Mouse (Mus musculus): ENCODE data around the gene Otud7a. TPM values are rescaled to one million over a fixed set of nuclear protein-coding genes. Genes with fewer than 3 reads are reported as not detected.

Gene Otud7a
- 0.25 and 0.63 TPM in 2 replicates for polyA plus RNA-seq (2015; fragmentation: Nextera tagmentation; extraction: Ambion mirVana)

DNA sequence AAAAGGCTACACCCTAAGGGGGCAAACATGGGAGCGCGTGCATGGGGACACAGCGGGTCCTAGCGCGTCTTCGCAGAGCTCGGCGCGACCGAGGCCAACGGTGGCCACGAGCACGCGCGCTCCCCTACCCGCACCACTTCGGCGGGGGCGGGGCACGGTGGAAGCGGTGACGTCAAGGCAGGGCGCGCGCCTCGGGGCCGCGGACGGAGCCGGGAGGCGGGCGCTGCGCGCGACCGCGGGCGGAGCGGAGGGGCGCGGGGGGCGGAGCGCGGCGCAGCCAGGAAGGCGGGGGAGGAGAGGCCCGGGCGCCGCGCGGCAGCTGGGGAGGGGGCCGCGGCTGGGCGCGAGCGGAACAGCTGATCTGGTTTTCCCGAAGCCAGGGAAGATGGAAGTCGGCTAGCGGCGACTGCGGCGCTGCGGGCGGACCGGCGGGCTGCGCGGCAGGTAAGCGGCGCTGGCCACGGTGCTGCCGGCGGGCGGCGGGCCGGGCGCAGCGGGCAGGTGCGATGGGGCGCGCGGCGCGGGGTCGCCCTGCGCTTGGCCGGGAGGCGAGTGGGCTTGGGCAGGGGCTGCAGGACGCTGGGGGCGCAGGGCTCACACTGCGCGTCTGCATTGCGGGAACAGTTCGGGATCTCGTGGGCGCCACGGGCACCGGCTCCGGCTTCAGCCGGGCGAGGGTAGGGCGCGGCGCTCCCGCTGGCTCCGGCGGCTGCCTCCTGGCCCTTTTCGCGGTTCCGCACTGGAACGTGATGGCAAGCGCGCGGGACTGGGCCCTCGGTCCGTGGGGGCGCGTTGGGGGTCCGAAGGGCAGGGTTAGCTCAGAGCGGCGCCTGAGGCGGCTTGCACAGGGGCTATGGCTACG is at the start of gene Otud7a:
Gene Otud7a (plus strand): TSS at position 268 of the 862 bp plus-strand sequence.

Other genes starting within 250 kb of the Otud7a start
- 0.16 TPM in 1 of 2 replicates, not detected in the other for gene Chrna7, start 232.2 kb upstream of the Otud7a start, polyA plus RNA-seq (2015; fragmentation: Nextera tagmentation; extraction: Ambion mirVana)

Data from urinary bladder, postnatal 0 days (tissue).